ENCODE assay signal across 8 mouse cellular contexts in genomic region chr17:22866845-22867481, GRCm38 (mm10). TPM values are rescaled to one million over a fixed set of nuclear protein-coding genes. Genes with fewer than 3 reads are reported as not detected.
A peak's percentile ranks its signal among the peaks of the same experiment; 100 is the strongest.
DNase-seq lines count a peak whose midpoint lies in the region; TF ChIP-seq lines count a peak whose summit lies in the region.

Gene Zfp945, minus strand, starts transcription at chr17:22867134.

- under 1% methylated on average over 20 of the region's 20 CpGs for WGBS in macrophage (ENCODE audit: missing documents)

- no peak for TF ChIP-seq CTCF in left cerebral cortex, adult 2 months (IDR thresholded peaks at IDR 0.05)

- intact Hi-C loops in left cerebral cortex, adult 2 months (cut with DNase I): loop anchor here (2.0 to 5.0 kb wide), 4 partner anchors 50 to 685 kb away; partner anchors contain the start of gene Zfp40

- 0 out of 2 replicates have a peak, but pooled peaks cover 9% of the 10 kb centered on the region for H3K36me3 ChIP-seq in macrophage (ENCODE audit: inconsistent target)

- peak within 1 kb of the TSS; percentile 83 for H3K4me3 ChIP-seq in left cerebral cortex, adult 2 months
- peak within 1 kb of the TSS; percentile 86 for H3K4me3 ChIP-seq in macrophage (ENCODE audit: inconsistent target)

- peak within 1 kb of the TSS; percentile 82 for H3K27ac ChIP-seq in left cerebral cortex, adult 2 months
- peak within 1 kb of the TSS; percentile 52 for H3K27ac ChIP-seq in macrophage

- no peaks in the 10 kb centered on the region for H3K79me2 ChIP-seq in macrophage (ENCODE audit: inconsistent target)

- peak; percentile 58 for DNase-seq in adrenal gland, adult 18-20 months (ENCODE audit: low spot score in 2 of 2)
- peak; percentile 90 for DNase-seq in embryo, embryonic 10.5 days (ENCODE audit: low spot score)
- DNase-seq in gastrocnemius, postnatal 10 days: peak; percentile 73
- peak; percentile 60 for DNase-seq in hindlimb bud, embryonic 11.5 days (ENCODE audit: extremely low spot score, low read depth, low spot score)
- DNase-seq in left cerebral cortex, adult 2 months (ENCODE audit: extremely low spot score in 1 of 2, low spot score in 2 of 2): peak; percentile 56 to 62
- peak; percentile 66 for DNase-seq in right cerebral cortex, adult 18-20 months
- DNase-seq in urinary bladder, postnatal 36 days (ENCODE audit: low spot score in 2 of 2): peak; percentile 48 to 79

RNA-seq across cellular contexts. Expression of gene Zfp945, which starts in this region (rescaled TPM):
- total RNA-seq in adrenal gland, adult 18-20 months (2021): 1 to 10 TPM; 7.1 to 9.8 TPM
- 1 to 10 TPM; 5.0 to 7.9 TPM for total RNA-seq in gastrocnemius, postnatal 10 days (2021)
- 10 to 100 TPM; 14.3 to 15.7 TPM for total RNA-seq in left cerebral cortex, adult 2 months (2021)
- total RNA-seq in macrophage (2018; cell fraction: chromatin; rRNA removed): 100 to 1,000 TPM in 2 of 26 experiments, 10 to 100 TPM in 24; 15.8 to 133 (median 36.4) TPM
- 1 to 10 TPM; 2.0 to 5.0 (median 2.6) TPM for total RNA-seq in macrophage (2018; cell fraction: cytosol; rRNA removed)
- 100 to 1,000 TPM in 1 of 26 experiments, 10 to 100 TPM in 25; 15.5 to 102 (median 25.7) TPM for total RNA-seq in macrophage (2018; cell fraction: nucleus; rRNA removed)
- polyA plus RNA-seq in macrophage (2018): 2.0 to 5.1 TPM (median 3.8 TPM) in 3 replicates

Comparison
In these comparisons a context has a peak if more than half of its experiments do, and no peak if none do; other contexts are left out.
1. Peak in every context shown above with its lines: DNase-seq, H3K4me3 ChIP-seq and H3K27ac ChIP-seq.